Mouse (Mus musculus) adrenal gland, adult 2 months (tissue): ENCODE data around the gene Fam53b. TPM values are rescaled to one million over a fixed set of nuclear protein-coding genes. Genes with fewer than 3 reads are reported as not detected.

Experiments
- DNase-seq: peaks from one replicate; pipeline ENCODE4 v3.0.0; 2021
- long read RNA-seq: library from polyadenylated mRNA; stranded (forward); transcript quantifications from one replicate; pipeline ENCODE4 v2.0.0, GENCODE M21; 2021
- polyA plus RNA-seq: library from polyadenylated mRNA; depleted of rRNA; stranded (reverse); fragments of >200 nt; gene quantifications from 2 replicates; pipeline ENCODE4 v1.2.3, GENCODE M21; 2012; rRNA removed
- total RNA-seq, 2 experiments: library from RNA; stranded (reverse); gene quantifications; 2 replicates each; pipeline ENCODE4 v1.2.3; 2021

Fam53b gene
- total RNA-seq (10 to 100 TPM; 61.1 to 69.5 TPM), polyA plus RNA-seq (97.5 and 140 TPM in 2 replicates)
- long read RNA-seq, full-length matches to known transcripts = 3 of 13 reads
- long read RNA-seq, partial matches to known transcripts = 1 of 13 reads
- long read RNA-seq, other reads (novel, unspliced or antisense) = 9 of 13 reads

DNA sequence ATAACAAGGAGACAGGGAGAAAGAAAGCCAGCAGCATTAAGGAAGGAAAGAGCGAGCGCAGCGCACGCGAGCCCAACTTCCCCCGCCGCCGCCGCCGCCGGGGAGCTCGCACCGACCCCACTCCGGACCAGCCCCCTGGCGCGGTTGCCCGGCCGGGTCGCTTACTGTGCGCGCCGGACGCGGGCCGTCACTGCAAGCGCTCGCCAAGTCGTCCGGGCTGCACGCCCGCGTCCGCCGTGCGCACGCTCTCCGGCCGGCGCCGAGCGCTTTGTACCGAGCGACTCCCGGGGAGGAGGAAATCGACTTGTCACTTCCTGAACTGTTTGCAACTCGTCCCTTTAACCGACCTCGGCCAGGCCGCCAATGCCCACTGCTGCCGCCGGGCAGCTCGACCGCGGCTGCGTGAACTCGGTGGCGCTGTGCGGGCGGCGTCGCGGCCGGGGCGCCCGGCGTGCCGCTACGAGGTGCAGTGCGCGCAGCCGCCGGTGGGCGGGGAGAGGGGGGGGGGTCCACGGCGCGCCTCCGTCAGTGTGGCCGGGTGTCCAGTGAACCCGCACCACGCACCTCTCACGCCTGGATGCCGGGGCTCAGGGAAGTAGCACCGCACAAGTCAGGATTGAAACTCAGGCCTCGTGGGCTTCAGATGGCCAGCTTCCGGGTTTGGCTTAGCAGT, at the start of gene Fam53b:
Gene Fam53b (minus strand): TSS at position 471 of the 673 bp plus-strand sequence.
- peak; percentile 91 for DNase-seq

DNA sequence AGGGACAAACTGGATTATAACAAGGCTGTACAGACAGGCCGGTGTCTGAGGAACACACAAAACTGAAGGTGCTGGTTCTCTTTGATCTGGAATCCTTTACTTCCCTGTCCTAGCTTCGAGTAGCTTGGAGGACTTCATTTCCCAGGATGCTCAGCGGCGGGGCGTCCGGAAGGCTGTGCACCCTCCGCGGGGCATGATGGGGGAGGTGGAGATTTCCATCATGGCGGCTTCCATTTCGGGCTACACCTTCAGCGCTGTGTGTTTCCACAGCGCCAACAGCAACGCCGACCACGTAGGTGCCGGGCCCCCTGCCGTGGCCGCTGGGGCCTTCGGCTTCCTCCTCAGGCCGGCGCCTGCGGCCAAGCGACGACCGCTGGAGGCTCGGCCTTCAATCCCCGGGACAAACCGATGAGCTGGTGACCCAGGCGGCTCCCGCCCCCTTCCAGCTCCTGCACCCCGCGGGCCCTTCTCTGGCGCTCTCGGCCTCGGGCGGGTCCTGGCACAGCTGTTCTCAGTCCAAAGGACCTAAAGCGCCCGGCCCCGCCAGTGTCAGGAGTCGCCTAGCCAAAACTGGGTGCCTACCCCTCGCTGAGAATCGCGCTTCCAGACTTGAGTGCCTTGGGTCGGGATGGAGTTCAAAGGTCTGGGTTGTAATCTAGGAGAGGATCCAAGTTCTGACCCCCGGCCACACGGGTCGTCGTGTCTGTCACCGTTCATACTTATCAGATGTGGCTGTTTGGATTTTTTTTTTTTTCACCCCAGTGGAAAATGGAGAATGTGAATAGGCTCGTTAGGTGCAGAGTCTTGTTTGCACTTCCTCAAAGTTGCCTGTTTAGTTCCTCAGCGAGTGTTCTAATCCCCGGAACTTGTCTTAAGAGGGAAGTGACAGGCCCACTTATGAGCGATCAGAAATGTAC, 45.6 kb upstream of the Fam53b start, which contains the start of gene Abraxas2:
Gene Abraxas2 (plus strand): TSS at position 184 of the 917 bp plus-strand sequence.
- peak; percentile 95 for DNase-seq

DNA sequence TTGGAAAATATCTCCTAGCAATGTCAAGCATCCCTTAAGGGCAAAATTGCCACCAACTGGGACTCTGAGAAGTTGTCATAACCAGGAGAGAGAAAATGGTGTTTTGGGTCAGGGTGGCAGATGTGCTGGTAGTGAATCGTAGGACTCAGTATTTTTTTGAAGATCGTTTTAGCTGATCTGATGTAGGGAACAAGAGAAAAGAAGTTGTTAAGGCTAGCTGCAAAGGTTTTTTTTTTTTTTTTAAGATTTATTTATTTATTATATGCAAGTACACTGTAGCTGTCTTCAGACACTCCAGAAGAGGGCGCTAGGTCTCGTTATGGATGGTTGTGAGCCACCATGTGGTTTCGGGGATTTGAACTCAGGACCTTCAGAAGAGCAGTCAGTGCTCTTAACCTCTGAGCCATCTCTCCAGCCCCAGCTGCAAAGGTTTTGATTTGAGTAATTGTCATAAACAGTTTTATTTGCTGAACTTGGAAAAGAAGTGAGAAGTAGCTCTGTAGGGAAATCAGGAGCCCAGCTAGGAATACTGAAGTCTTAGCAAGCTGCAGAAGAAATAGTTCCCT, 44.4 kb upstream of the Fam53b start:
- no peak for DNase-seq

DNA sequence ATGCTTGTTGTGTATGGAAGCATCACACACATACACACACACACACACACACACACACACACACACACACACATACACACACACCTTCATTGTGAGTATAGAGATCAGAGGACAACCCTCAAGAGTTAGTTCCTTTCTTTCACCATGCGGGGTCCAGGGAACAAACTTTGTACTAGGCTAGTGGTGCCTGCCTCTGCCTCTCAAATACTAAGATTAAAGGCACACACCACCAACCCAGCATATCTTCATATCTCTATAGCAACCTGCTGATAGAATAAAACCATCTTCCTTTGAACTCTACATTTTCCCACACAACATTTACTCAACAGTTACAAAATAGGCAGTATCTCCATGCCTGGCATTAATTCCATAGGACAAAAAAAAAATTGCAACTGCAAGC, 42.4 kb upstream of the Fam53b start:
- no peak for DNase-seq

DNA sequence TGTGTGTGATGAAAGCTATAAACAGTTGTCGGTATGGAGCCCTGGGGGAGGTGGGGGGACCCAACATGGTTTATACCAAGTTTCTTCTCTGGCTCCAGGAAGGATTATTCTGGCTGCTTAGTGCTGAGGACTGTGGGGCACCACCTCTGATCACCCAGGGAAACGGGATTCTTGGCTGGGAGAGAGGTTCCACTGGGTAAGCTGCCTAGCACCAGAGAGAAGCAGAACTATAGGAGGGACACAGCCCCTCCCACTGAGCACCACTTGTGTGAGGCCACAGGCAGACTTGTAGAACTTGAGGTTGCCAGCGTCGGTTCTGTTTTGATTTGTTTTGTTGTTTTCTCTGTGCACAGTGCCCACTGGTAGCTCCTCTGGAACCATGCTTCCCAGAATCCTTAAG, 40.3 kb upstream of the Fam53b start:
- DNase-seq = no peak

DNA sequence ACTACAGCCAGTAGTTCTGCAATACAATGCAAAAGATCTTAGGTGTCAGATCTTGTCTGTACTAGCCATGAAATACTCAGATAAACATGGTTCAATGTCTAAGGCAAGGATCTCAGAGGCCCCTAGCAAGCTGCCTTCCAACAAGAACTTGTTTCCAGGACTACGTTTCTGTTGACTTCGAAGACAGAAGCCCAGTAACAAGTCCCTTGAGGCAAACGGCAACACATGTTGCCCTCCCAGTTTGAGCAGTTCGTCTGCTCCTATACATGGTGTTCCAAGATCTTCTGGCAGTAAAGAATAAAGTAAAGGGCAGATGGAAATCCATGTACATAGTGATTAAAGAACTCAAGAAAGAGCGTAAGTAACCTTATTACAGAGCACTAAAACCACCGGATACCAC, 39.7 kb upstream of the Fam53b start:
- DNase-seq = no peak

DNA sequence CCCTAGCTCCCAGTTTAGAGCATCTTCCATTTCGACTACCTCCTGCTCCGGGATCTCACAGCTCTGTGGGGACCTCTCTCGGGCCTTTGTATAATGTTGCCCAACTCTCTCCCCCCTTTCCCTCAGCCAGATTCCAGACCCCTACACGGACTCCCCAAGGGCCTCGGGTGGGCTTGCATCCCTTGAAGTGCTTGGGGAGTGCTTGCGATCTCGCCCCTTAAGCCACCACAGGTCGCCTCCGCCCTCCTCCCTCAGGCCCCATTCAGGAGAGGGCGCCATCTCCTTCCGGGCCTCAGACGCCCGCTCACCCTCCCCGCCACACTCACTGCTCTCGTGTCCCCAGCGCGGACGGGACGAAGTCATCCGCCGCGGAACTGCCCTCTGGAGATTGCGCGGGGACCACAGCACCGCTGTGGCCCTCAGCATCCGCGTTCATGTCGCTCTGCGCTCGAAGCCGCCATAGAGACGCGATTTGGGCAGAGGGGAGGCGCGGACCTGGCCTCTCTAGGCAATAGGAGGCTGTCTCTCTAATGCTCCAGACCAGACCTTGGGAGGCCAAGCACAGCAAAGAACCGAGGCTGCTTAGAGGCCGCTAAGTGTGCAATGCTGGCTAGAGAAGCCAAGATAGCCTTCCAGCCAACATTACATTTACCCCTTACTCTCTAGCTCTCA, 38.6 kb upstream of the Fam53b start, which contains the start of gene Eef1akmt2:
Gene Eef1akmt2 (minus strand): TSS at position 501 of the 672 bp plus-strand sequence.
- peak; percentile 91 for DNase-seq

DNA sequence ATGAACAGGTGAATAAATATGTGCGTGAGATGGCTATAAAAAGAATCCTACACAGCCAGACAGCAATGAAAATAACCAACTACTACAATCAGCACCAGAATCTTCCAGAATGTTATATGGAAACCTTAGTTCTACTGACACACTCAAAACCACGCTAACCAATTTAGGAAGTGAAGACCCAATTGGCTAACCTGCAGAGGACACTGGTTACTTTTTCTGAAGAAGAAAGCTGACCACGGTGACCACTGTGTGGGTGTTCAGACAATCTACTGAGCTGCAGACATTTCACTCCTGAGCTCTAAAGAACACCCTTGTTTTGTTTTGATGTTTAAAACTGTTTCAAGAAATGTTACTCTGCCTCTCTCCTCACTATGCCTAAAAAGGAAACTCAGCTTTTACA, 29.5 kb upstream of the Fam53b start:
- no peak for DNase-seq

DNA sequence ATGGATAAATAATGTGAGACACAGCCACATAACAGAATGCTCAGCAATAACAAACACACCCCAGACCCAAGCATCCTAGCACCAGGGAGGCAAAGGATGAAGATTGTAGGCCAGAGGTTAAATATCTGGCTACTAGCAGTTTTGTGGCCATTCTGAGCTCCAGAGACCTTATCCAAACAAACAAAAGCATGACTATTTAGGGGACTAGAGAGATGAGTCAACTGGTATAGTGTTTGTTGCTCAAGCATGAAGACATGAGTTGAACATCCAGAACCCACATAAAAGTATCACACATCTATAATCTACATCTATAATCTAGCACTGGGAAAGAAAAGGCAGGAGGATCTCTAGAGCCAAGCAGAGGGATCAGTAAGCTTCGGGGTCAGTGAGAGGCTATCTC, 28.8 kb upstream of the Fam53b start:
- DNase-seq = no peak

DNA sequence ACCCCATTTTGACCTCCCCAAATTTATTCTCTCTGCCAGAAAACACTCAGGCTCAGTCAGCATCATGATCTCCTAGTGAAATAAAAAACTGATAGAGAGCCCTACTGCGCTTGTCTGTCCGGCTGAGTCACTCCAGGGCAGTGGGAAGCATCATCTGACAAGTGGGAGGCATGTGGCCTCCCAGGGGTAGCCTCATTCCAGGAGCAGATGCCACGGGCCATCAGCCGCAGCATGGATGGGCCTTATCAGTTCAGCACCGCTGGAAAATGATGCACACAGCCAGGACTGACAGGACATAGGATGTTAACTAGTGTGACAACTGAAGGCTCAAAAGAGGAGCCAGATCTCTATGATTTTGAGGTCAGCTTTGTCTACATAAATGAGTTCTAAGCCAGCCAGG, 27.6 kb upstream of the Fam53b start:
- no peak for DNase-seq

DNA sequence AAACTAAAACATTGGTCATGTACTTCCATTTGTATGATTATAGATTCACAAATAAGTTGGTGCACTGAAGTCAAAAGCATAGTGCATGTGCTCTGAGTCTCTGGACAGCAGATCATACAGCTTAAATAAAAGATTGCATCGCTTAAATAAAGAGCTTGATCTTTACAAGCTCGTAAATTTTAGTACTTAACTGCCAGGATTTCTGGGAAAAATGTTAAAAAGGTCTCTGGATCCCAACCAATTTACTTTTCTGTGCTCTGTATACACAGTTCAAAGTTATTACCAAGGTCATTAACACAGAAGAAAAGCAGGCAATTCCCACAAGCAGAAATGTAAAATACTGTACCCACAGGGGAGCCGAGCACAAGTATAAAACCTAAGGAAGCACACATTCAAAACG, 17.3 kb upstream of the Fam53b start:
- DNase-seq = no peak

DNA sequence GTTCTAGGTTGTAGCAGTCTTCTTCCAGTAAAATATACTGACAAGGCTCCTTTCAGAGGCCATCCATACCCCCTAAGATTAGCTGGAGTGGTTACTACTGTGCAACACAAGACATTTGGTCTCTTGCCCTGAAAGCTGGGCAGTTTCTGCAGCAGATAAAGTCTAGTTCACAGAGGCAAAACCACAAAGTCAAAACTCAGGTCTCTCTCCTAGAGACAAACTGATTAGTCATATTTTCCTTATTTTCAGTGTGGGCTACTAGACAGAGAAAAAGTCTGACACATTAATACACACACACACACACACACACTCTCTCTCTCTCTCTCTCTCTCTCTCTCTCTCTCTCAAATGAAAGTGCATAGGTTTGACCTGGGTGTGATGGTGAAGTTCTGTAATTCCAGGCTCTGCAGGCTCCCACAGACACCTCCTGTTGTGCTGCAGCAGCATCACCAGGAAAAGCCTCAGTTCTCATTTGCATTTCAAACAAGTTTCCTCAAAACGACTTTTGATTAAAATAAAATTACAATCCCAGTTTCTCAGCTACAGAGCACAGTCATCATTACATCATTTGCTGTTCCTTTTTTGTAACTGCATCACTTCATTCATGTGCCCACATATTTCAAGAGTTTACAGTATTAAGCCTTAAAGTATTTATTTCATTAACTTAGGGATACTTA, 10.8 kb upstream of the Fam53b start:
- DNase-seq = no peak

DNA sequence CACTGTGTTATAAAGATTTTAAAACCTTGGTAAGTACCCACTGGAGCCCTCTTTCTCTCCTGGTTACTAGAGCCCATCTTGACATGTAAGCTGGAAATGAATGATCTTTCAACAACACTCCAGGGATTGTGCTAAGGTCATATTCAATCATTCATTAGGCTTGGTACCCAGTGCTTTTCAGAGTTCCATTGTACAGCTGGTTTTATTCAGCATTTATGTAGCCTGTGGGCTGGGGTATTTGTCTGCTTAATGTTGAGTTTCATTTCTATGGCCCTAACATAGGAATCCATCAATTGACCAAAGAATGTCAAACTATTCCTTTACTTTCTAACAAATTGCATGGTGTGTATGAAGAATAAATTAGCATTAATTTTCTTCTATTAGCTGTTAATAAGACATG, 10.1 kb upstream of the Fam53b start:
- no peak for DNase-seq

DNA sequence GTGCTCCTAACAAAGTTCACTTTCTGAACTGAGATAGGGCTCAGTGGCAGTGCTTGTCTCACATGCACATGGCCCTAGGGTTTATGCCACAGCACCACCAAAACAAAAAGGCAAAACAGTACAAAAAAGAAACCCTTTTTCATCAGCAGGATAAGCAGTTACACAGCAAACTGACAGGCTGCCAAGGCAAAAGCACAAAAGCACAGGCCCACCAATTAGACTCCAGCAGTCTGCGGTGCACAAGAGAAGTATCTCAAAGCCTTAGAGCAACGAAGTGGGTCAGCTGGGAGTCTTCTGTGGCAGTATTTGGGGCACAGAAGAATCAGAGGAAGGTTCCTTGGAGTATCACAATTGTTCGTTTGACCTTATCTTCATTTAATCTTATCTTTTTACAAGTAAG, 7.0 kb upstream of the Fam53b start:
- DNase-seq = no peak

DNA sequence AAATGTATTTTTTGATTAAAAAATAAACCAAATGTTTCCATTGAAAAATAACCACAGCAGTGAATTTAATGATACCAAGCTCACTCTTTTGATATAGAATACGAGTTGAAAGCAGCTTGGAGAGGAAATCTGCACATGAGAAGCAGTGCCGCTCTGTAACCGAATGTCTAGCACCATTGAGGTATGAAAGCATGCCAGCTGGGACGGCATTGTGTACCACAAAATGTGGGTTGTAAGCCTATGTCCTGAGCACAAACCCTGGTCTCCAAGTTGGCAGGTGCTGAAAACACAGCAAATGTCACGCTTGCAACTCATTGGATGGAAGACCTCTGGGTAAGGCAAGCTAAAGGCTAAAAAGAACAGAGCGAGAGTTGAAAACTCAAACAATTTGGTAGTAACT, 3.4 kb upstream of the Fam53b start:
- no peak for DNase-seq

DNA sequence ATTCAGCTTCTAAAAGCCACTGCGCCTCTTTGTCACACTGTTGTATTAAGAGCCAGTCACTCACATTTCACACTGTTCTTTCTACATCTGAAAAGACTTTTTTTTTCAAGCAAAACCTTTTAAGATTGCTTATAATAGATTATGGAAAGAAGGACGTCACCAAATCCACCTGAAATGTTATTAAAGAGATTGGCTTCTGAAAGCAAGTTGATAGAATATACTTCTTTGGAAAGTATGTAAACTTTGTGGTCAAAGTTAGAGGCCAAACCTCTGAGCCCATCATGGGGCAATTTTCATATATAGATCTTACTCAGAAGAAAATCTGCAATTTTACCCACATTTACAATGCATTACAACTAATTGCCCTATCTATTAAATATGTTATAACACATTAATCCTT, 2.8 kb upstream of the Fam53b start:
- no peak for DNase-seq

DNA sequence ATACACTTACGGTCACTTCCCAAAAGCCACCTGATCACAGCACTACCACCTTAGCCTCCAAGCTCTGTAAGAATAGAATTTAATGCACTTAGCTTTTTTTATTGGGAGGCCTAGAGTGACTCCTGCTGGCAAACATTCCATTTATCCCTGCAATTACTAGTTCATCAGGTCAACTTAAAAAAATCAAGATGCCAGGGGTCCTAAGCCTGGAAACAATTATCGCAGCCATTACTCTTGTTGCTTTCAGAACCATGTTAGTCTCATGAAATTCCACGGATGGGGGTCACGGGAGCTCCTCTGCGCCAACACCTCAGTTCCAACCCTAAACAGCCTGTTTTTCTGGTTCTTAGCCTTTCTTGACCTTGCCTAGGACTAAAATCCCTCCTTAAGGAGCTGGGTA, 1.4 kb upstream of the Fam53b start:
- DNase-seq = no peak

DNA sequence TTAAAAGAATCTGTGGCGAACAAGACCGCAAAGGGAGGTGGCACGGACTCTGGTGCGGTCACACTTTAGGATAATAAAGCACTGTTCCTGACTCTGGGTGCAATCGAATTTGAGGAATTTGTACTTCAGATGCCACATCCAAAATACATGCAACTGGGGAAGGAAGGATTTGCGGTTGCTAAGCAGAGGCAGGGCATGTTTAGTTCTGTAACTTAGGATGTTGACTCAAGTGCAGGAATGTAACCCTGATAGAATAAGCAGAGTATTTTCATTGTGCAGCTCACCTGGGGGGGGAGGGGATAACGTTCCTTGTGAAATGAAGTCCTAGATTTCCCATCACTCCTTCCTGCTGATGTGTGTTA, 384 bp upstream of the Fam53b start:
- DNase-seq = no peak

DNA sequence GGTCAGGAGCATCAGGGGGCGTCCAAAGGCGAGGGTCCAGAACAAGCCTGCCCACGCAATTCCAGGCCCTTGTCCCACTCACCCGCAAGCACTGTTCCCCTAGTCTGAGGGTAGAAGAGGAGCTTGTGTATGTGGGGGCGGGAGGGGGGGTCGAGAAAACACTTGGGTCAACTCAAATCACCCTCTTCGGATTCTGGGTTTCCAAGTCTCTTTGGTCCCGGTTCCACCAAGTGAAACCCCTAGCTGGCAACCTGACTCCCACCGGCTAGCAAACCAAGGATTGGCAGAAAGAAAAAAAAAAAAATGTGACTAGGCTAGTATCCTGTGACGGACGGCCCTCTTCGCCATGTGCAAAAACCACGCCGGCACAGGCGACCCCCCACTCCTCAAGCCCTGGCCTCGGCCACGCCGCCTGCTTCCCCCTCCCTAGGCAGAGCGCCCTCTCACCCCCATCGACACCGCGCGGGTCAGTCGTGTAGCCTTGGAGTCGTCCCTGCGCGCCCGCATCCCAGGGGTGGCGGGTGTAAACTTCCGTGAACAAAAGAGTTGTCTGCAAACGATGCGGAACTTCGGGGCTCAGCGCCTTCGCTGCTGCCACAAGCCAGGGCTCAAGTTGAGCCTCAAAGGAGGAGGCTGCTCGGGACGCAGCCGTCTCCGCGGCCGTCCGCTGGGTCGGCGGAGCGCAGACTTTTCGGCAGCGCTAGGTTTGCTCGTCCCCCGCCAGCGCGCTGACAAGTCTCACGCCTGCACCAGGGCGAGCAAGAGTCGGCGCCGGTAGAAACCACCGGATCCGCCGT, 869 bp downstream of the Fam53b start:
- DNase-seq = peak; percentile 81

DNA sequence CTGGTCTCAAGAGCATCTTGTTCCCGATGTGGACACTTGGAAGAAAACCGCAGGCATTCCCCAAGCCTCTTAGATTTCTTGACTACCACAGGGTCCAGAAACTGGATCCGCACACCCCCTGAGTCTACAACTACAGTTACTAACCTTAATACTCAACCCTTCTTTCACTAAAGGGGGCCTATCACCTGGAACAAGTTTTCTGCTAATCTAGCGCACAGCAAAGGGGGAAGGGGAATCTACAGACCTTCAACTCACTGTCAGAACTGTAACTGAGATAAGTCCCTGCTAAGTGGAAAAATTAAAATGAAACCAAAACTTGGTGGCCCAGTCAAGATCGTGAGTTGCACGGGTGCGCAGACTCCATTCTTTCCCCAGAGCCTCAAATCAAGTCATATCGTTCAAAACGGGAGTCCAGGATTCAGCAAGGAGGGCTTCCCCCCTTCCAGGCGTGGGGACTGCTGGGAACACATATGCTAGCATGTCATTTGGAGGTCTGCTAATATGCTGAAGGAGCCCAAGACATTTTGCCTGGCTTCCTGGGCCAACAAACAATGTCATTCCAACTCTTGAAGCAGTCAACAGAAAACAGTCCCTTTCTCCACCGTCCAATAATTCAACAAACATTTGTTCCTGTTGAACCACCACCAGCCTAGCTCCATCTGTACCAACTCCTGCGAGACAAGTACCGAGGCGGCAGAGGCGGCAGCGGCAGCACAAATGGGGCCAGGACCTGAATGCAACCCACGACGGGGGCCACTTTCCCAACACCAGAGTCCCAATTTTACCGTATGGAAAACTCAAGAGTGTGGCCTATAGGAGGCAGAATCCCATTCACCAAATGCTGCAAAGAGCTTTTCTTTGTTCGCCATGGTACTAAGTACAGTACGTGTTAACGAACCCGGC, 1.7 kb downstream of the Fam53b start:
- DNase-seq = peak; percentile 64
